Mouse (Mus musculus) limb, embryonic 14.5 days (tissue): ENCODE data around the gene Thsd7a. TPM values are rescaled to one million over a fixed set of nuclear protein-coding genes. Genes with fewer than 3 reads are reported as not detected.

Source experiments
- ATAC-seq: fragments of 200-750 bp; cut with Nextera tagmentation; 2 replicates; pipeline ENCODE4 v1.8.0; 2017; ENCODE audit warnings: low read depth, moderate number of reproducible peaks, moderate TSS enrichment; ENCODE audit not compliant: low FRiP score
- DNase-seq: peaks from one replicate; pipeline ENCODE4 v3.0.0-alpha.2; 2015; ENCODE audit warnings: low spot score
- H3K27ac ChIP-seq: fragments of 300-500 bp; sonication (generic); replicated peaks from 2 replicates; pipeline ENCODE4 v1.5.1; 2014; ENCODE audit warnings: low read depth, mild to moderate bottlenecking, low read length, moderate library complexity, mixed read lengths
- H3K27me3 ChIP-seq: fragments of 300-500 bp; sonication (generic); 2 replicates; pipeline ENCODE4 v1.6.1; 2014; ENCODE audit warnings: low read length, mixed read lengths; ENCODE audit not compliant: control insufficient read depth, insufficient read depth
- H3K36me3 ChIP-seq: fragments of 300-500 bp; sonication (generic); 2 replicates; pipeline ENCODE4 v1.6.1; 2014; ENCODE audit warnings: mild to moderate bottlenecking, low read length, moderate library complexity, mixed read lengths; ENCODE audit not compliant: control insufficient read depth, insufficient read depth
- H3K4me1 ChIP-seq: fragments of 300-500 bp; sonication (generic); 2 replicates; pipeline ENCODE4 v1.6.1; 2014; ENCODE audit warnings: antibody characterized with exemption, low read length, mixed read lengths; ENCODE audit not compliant: control insufficient read depth, insufficient read depth
- H3K4me2 ChIP-seq: fragments of 300-500 bp; sonication (generic); replicated peaks from 2 replicates; pipeline ENCODE4 v1.6.1; 2014; ENCODE audit warnings: low read depth, mild to moderate bottlenecking, low read length, moderate library complexity; ENCODE audit not compliant: severe bottlenecking
- H3K4me3 ChIP-seq: fragments of 300-500 bp; sonication (generic); replicated peaks from 2 replicates; pipeline ENCODE4 v1.5.1; 2014; ENCODE audit warnings: low read length
- H3K9ac ChIP-seq: fragments of 300-500 bp; sonication (generic); 2 replicates; pipeline ENCODE4 v1.6.1; 2014; ENCODE audit warnings: mild to moderate bottlenecking, low read depth, low read length, moderate library complexity; ENCODE audit not compliant: severe bottlenecking
- H3K9me3 ChIP-seq: fragments of 300-500 bp; sonication (generic); 2 replicates; pipeline ENCODE4 v1.6.1; 2016; ENCODE audit warnings: low read length; ENCODE audit not compliant: control insufficient read depth
- POLR2A ChIP-seq: fragments of 200-500 bp; IDR thresholded peaks from 2 replicates; pipeline ENCODE4 v1.8.0; 2012; ENCODE audit warnings: inconsistent platforms, mild to moderate bottlenecking, moderate library complexity, borderline replicate concordance; ENCODE audit not compliant: insufficient read depth, insufficient read length; ENCODE audit errors: extremely low read depth
- WGBS: fragments of 180-500 bp; shearing (Covaris S2); extraction: QIAGEN DNeasy Blood & Tissue Kit; methylation state at CpG from one replicate; pipeline ENCODE4 v1.1.7; 2014; 5-methylcytosine and 5-hydroxymethylcytosine counted together
- polyA plus RNA-seq, 2 experiments: library from polyadenylated mRNA; depleted of rRNA in 1 of 2; stranded (reverse) in 1 of 2; unstranded in 1 of 2; fragments of >200 nt; fragmentation: Nextera tagmentation in 1 of 2; extraction: Ambion mirVana in 1 of 2; gene quantifications; 2 replicates each; pipeline versions ENCODE4 v1.2.1 to v1.2.3; 2012 to 2014

Gene Thsd7a
- polyA plus RNA-seq (2012; rRNA removed) (2.7 and 3.0 TPM in 2 replicates), polyA plus RNA-seq (2014; fragmentation: Nextera tagmentation; extraction: Ambion mirVana) (5.5 and 5.8 TPM in 2 replicates)

GRCm38 (mm10) chr6:12748787-12749530 is at the start of gene Thsd7a:
TSS of gene Thsd7a (minus strand) at chr6:12749410.
- peak within 1 kb of the TSS; percentile 81 for H3K27ac ChIP-seq

DNA sequence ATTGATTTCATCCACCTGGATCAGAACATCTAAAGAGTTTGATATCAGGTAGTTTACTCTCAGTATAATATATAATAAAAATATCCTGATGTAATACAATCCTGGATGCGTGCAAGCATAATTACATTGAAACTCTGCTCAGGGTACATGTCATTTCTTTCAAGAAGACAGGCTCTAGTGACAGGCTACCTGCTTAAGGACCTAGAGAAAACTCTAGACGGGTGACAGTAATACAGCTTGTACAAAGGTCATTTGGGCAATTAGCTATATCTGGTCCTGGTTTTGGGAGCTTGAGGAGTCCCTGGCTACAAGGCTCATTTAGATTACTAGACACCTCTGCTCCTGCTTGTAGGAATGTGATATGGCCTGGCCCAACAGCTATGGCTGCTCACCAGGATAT is 37.9 kb upstream of the Thsd7a start:
- no peaks in the 10 kb centered on the region for H3K36me3 ChIP-seq
- H3K27me3 ChIP-seq, result no peaks in the 10 kb centered on the region
- no peak for ATAC-seq
- H3K4me1 ChIP-seq, result no peaks in the 10 kb centered on the region
- TF ChIP-seq POLR2A, result no peak
- no peaks in the 10 kb centered on the region for H3K9me3 ChIP-seq
- no peak overlapping the region for H3K4me3 ChIP-seq
- WGBS, result 56% methylated on average over 2 of the region's 2 CpGs
- H3K4me2 ChIP-seq, result no peak overlapping the region
- H3K9ac ChIP-seq, result no peak overlapping the region
- no peak for DNase-seq
- H3K27ac ChIP-seq, result no peak overlapping the region

More at GRCm38 (mm10) chr6:12748787-12749530, at the start of gene Thsd7a:
- no peaks in the 10 kb centered on the region for H3K27me3 ChIP-seq
- no peaks in the 10 kb centered on the region for H3K9me3 ChIP-seq
- peak; percentile 85 for ATAC-seq
- peak; percentile 39 for DNase-seq
- peaks cover 3% of the 10 kb centered on the region; the same call in 1 of the 2 replicates for H3K4me1 ChIP-seq
- peak; percentile 81; the same call in 1 of the 2 replicates for TF ChIP-seq POLR2A
- H3K9ac ChIP-seq, result peak within 1 kb of the TSS; percentile 77
- peak within 1 kb of the TSS; percentile 95 for H3K4me2 ChIP-seq
- H3K4me3 ChIP-seq, result peak within 1 kb of the TSS; percentile 71
- no peaks in the 10 kb centered on the region for H3K36me3 ChIP-seq
- WGBS, result under 1% methylated on average over 51 of the region's 56 CpGs

DNA sequence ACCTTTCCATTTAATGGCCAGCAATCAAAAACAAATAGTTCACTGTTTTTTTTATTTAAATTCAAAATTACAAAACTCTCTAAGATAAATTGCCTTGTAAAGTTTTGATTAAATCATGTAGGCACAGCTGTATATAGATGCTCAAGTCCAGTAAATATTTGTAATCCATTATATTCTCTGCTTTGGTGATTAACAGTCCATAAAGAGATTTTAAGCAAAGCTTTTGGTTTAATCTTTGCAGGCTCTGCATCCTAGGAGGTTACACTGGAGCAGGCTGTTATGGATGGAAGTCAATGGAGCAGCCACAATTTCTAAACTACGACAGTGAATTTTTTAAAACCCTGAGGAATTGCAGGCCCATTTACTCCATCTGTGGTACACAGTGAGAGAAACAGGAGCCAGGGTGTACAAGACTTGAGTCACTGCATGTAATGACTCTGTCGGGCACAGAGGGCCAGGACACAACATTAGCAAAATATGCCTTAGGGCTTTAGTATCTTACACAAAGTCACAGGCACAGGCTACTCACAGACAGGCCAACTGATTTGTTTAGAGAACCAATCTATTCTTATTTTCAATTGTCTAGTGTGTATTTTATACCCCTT is 37.3 kb upstream of the Thsd7a start:
- Histone ChIP-seq H3K36me3 (no peaks in the 10 kb centered on the region), H3K4me1 (no peaks in the 10 kb centered on the region), H3K27me3 (no peaks in the 10 kb centered on the region), H3K4me2 (no peak overlapping the region), H3K9me3 (no peaks in the 10 kb centered on the region), H3K27ac (no peak overlapping the region), H3K4me3 (no peak overlapping the region), H3K9ac (no peak overlapping the region)
- ATAC-seq, result no peak
- WGBS, result 24% methylated on average over 2 of the region's 2 CpGs
- DNase-seq, result no peak
- TF ChIP-seq POLR2A, result no peak

DNA sequence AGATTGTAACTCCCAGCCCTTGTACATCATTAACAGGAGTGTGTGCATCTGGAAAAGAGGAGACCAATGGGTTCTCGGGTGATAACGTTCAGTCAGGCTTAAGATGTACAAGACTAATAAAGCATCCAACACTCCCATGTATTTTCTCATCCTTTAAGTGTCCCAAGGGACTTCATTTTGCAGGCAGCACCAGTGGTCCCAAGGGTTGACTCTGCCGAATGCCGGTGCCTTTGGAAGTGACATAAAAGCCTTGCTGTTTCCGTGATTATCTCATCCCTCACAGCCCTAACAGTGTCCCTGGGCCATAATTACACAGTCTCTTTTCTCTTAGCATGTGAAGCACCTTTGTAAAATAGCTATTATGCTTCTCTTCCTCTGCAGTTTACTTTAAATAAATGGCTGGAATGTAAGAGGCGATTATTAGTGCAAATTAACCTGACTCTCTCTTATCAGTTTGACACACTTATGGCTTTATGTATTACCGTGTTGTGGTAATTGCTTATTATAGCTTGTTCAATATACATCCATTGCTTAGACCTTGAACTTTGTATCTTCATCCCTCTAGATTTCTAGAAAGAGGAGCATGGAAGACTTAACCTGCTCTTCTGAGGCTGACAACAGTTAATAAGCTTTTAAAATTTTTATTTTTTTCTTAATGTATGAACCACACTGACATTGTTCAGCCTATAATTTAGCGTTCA is 35.9 kb upstream of the Thsd7a start:
- Histone ChIP-seq H3K4me3 (no peak overlapping the region), H3K4me2 (no peak overlapping the region), H3K9ac (no peak overlapping the region), H3K4me1 (no peaks in the 10 kb centered on the region), H3K9me3 (no peaks in the 10 kb centered on the region), H3K36me3 (no peaks in the 10 kb centered on the region), H3K27ac (no peak overlapping the region), H3K27me3 (no peaks in the 10 kb centered on the region)
- 68% methylated on average over 8 of the region's 8 CpGs for WGBS
- DNase-seq (peak; percentile 7), ATAC-seq (no peak)
- TF ChIP-seq POLR2A, result no peak

DNA sequence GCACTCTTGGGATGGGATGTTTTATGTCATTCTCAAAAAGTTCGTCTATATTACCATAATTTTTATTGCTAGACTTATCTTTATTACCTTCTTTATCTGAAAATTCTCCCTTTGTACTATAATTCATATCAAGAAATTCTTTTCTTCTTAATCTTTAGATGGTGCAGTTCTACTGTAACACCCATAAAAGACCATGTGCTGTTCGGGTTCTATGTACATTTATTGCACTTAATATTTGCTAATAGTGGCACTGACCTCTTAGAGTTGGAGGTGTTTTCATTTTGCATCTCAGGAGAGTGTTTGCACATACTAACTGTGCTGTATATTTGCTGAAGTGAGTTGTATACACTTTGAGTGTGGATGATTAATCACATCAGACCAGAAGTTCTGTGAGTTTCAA is 23.6 kb upstream of the Thsd7a start:
- Histone ChIP-seq H3K4me2 (no peak overlapping the region), H3K36me3 (no peaks in the 10 kb centered on the region), H3K9ac (no peak overlapping the region), H3K4me1 (no peaks in the 10 kb centered on the region), H3K27me3 (no peaks in the 10 kb centered on the region), H3K4me3 (no peak overlapping the region), H3K9me3 (no peaks in the 10 kb centered on the region), H3K27ac (no peak overlapping the region)
- 66% methylated on average over 2 of the region's 2 CpGs for WGBS
- ATAC-seq, result no peak
- no peak for DNase-seq
- no peak for TF ChIP-seq POLR2A
